Mouse (Mus musculus) megakaryocyte-erythroid progenitor cell, adult 5-6 weeks (primary cell): ENCODE data around the gene Scyl2. TPM values are rescaled to one million over a fixed set of nuclear protein-coding genes. Genes with fewer than 3 reads are reported as not detected.
"Not testable (repeated sequence)": the region's sequence is repeated elsewhere in the genome, so short reads cannot be mapped to it uniquely, and the experiment has no call there.

Experiments
- ATAC-seq: replicated peaks from 2 replicates; pipeline ENCODE4 v1.8.0; 2016; ENCODE audit warnings: mild to moderate bottlenecking, inconsistent platforms; ENCODE audit not compliant: severe bottlenecking, poor library complexity, low FRiP score, low TSS enrichment
- total RNA-seq, 2 experiments: library from RNA; stranded (forward) in 1 of 2; stranded (reverse) in 1 of 2; fragments of 200-1000, 215-1000 nt in 1 of 2; fragments of >200 nt in 1 of 2; fragmentation: Nextera tagmentation in 1 of 2; gene quantifications; 2 replicates each; pipeline ENCODE4 v1.2.3; 2014 to 2017

The Scyl2 gene
- total RNA-seq (2014; fragmentation: Nextera tagmentation) (34.0 and 50.8 TPM in 2 replicates), total RNA-seq (2017) (45.7 and 52.7 TPM in 2 replicates)

DNA sequence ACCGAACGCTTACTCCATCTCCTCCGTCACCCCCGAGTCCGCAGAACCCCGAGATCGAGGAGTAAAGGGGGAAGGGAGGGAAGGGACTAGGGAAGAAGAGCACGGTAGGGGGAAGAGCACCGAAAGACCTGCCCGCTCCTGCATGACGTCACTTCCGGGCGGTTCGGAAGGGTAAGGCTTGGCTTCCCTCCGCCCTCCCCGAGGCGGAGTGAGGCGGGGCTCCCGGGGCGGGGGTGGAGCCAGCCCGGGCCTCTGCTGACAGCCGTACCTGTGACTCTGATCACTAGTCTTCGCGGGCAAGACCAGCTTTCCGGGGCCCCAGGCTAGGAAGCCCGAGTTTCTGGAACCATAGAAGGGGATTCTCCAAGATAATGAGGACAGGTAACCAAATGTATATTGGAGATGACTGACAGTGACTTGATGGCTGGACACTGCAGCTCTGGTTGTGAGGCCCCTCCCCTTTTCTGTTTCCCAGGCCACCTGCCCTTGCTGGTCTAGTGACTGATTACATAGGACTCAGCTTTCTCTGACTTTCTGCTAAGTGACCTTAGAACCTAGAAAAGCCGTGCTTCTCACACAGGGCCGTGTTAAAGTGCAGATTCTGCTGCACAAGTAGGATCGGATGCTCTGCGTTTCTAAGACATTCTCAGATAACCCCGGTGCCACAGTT lies at the start of gene Scyl2:
TSS of gene Scyl2 (minus strand) at position 147 of the 670 bp plus-strand sequence.
- peak; percentile 93 for ATAC-seq

DNA sequence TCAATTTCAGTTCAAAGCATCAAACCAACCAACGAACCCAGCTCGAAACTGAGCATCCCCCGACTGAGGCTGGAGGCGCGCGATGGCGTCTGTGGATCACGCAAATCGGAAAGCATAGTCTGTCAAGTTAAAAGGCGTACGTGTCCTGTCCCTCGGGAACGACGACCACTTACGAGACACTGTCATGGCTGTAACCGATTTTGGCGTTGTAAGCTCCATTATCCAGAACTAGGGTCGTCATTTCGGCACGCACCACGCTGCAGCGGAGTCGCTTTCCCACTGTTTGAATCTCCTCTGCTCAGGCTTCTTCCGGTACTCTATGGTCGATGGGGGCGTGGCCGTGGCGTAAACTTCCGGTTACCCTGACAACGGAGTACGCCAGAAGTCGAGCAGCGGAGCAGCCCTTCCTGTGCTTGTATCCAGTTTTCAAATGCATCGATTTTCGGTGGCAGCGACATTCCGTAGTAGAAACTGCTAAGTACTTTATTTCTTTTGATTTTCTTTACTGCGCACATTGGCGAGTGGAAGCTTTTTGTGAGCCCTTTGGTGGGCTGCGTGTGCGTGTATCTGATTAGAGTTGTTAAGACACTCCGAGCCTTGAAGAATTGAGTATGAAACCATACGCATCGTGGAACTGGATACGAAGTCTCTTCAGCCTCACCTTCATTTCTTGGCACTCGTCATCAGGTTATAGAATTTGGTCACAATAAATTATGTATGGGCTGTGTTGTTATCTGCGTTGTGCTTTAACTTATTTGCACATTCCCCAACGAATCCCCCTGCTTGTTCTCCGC lies 46.1 kb upstream of the Scyl2 start, which contains the start of gene Actr6:
TSS of gene Actr6 (minus strand) at position 295 of the 794 bp plus-strand sequence.
- peak; percentile 99 for ATAC-seq

DNA sequence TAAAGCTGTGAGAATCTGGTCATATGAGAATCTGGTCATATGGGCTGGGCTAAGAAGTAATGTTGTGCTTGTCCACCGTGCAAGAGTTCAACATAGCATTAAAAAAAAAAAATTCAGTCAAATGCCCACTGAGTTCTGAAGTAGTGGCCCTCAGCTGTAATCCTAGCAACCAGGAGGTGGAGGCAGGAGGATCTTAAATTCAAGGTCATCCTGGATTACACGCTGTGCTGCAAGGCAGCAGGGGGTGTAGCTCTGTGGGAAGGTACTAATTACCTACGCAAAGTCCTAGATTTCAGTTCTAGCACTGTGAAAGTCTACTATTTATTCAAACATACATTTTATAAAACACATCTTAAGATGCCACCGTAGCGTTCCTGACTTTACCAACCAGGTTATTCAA lies 45.3 kb upstream of the Scyl2 start:
- ATAC-seq = 0 out of 2 replicates have a peak, but pooled peaks have one; percentile 25

GRCm38 (mm10) chr10:89730386-89730785 lies 44.3 kb upstream of the Scyl2 start:
- ATAC-seq = no peak

GRCm38 (mm10) chr10:89722247-89723195 lies 36.4 kb upstream of the Scyl2 start:
- no peak; the same call in 1 of the 2 replicates for ATAC-seq

GRCm38 (mm10) chr10:89720796-89721195 lies 34.7 kb upstream of the Scyl2 start:
- ATAC-seq = no peak

DNA sequence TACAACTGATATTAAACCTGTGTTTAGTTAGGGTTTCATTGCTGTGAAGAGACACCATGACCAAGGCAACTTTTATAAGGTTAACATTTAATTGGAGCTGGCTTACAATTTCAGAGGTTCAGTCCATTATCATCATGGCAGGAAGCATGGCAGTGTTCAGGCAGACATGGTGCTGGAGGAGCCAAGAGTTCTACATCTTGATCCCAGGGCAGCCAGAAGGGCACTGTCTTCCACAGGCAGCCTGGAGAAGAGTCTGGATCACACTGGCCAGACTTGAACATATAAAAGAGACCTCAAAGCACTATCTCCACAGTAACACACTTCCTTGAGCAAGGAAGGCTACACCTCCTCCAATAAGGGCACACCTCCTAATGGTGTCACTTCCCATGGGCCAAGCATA lies 34.2 kb upstream of the Scyl2 start:
- ATAC-seq = no peak

- ATAC-seq = no peak
Measured at GRCm38 (mm10) chr10:89714910-89715309, 28.8 kb upstream of the Scyl2 start.

- peak; percentile 77 for ATAC-seq
Measured at GRCm38 (mm10) chr10:89708720-89709119, 22.6 kb upstream of the Scyl2 start.

GRCm38 (mm10) chr10:89707397-89707796 lies 21.3 kb upstream of the Scyl2 start:
- ATAC-seq = no peak

GRCm38 (mm10) chr10:89703042-89703441 lies 17.0 kb upstream of the Scyl2 start:
- no peak for ATAC-seq

- ATAC-seq = no peak
Measured at GRCm38 (mm10) chr10:89697956-89698355, 11.9 kb upstream of the Scyl2 start.

DNA sequence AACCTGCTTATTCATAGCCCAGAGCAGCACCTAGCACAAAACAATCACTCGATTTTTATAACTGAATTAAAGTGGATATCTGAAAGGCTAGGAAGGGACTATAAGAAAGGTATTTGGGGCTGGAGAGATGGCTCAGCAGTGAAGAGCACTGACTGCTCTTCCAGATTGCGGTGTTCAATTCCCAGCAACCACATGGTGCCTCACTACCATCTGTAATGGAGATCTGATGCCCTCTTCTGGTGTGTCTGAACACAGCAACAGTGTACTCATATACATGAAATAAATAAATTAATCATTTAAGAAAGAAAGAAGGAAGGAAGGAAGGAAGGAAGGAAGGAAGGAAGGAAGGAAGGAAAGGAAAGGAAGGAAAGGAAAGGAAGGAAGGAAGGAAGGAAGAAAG lies 10.2 kb upstream of the Scyl2 start:
- ATAC-seq = not testable (repeated sequence)

- ATAC-seq = peak; percentile 63
Measured at GRCm38 (mm10) chr10:89695194-89695911, 9.3 kb upstream of the Scyl2 start.

GRCm38 (mm10) chr10:89690021-89690420 lies 3.9 kb upstream of the Scyl2 start:
- peak; percentile 56 for ATAC-seq

- ATAC-seq = peak; percentile 41; the same call in 1 of the 2 replicates
Measured at GRCm38 (mm10) chr10:89687455-89687854, 1.4 kb upstream of the Scyl2 start.

DNA sequence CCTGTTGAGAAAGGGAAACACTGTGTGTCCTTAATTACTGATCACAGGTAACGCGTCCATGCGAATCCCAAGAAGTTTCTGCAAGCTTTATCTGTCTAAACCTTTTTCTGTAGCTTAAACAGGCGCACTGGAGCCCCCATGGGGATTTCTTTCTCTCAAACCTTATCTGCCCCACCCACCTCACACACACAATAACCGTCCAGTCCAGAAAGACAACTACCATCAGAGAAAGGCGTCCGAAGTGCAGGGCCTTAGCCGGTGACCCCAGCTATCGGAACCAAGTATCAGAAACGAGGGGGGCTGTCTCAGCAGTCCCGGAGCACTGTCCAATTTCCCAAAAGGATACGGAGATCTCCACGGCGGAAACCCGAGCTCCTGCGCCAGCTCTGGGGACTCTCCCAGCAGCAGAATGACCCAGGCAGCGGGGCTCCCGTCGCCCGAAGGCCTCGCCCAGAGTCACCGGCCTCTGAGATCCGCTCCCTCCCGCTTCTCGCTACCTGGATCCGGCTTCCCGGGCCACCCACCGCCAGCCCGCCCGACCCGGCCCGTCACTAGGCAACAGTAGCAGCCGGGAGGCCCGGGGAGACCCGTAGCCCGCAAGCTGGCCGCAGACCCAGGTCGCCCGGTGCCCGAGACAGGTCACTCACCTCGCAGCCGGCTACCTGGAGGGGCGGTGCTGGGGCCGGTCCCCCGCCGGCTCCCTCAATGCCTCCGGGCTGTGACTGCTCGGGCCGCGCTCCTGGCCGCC lies 520 bp downstream of the Scyl2 start:
- ATAC-seq = peak; percentile 38

- ATAC-seq = no peak
Measured at GRCm38 (mm10) chr10:89682961-89683360, 3.1 kb downstream of the Scyl2 start.
